Mouse (Mus musculus): ENCODE data around the gene Aamdc. TPM values are rescaled to one million over a fixed set of nuclear protein-coding genes. Genes with fewer than 3 reads are reported as not detected.

The Aamdc gene
- total and polyA plus RNA-seq, 2 experiments from 2014 or later, result 20.5 to 78.1 TPM

DNA sequence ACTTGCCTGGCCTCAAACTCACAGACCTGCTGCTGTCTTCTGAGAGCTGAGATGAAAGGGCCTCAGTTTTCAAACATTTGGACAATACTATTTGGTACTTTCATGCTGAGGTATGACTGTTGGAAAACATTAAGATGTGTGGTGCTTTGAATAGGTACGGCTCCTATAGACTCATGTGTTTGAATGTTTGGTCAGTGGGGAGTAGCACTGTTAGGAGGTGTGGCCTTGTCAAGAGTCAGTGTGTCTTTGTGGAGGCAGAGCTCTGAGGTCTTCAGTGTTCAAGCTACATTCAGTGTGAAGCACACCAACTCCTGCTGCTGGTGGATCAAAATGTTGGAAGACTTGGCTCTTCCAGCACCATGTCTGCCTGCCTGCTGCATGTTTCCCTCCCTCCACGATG, 14.2 kb upstream of the Aamdc start:
- Histone ChIP-seq H3K27ac (ENCODE audit: low read depth) (no peak overlapping the region), H3K4me3 (ENCODE audit: low read depth, low read length) (no peak overlapping the region), H3K9me3 (replicated peaks; ENCODE audit: control insufficient read depth, low read length) (no peaks in the 10 kb centered on the region), H3K4me1 (ENCODE audit: control insufficient read depth, insufficient read depth) (peaks cover 13% of the 10 kb centered on the region), H3K36me3 (replicated peaks; ENCODE audit: control insufficient read depth, insufficient read depth, low read length) (no peaks in the 10 kb centered on the region), H3K9ac (replicated peaks; ENCODE audit: low read depth, low read length) (no peak overlapping the region), H3K27me3 (ENCODE audit: control insufficient read depth, insufficient read depth, low read length) (no peaks in the 10 kb centered on the region), H3K4me2 (ENCODE audit: low read depth, low read length) (no peak overlapping the region)
- DNase-seq (ENCODE audit: low spot score), result no peak
- TF ChIP-seq CTCF (IDR thresholded peaks at IDR 0.05; ENCODE audit: low read depth) (no peak), EP300 (IDR thresholded peaks at IDR 0.05; ENCODE audit: low read depth) (no peak)
- ATAC-seq (ENCODE audit: insufficient read depth, low read depth), result no peak
- 73% methylated on average over 2 of the region's 2 CpGs for WGBS

DNA sequence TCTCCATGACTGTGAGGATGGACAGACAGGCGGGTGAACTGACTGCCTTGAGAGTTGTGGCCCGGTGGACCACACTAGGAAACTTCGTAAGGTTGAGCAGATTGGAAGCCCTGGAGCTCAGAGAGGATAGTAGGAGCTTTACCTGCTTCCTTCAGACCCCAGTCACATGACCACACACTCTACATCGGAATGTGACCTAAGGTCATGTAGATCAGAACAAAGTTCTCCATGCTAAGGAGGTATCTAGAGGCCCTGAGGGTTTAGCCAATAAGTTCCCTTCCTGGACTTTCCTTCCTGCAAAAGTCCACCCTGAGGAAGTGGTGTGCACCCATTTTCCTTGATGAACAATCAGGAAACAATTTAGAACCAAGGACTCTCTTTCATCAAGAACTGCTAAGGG, 13.1 kb upstream of the Aamdc start:
- H3K4me2 ChIP-seq (ENCODE audit: low read depth, low read length), result no peak overlapping the region
- H3K9ac ChIP-seq (replicated peaks; ENCODE audit: low read depth, low read length), result no peak overlapping the region
- no peaks in the 10 kb centered on the region for H3K9me3 ChIP-seq (replicated peaks; ENCODE audit: control insufficient read depth, low read length)
- ATAC-seq (ENCODE audit: insufficient read depth, low read depth), result no peak
- no peaks in the 10 kb centered on the region for H3K36me3 ChIP-seq (replicated peaks; ENCODE audit: control insufficient read depth, insufficient read depth, low read length)
- no peak overlapping the region for H3K27ac ChIP-seq (ENCODE audit: low read depth)
- no peak for DNase-seq (ENCODE audit: low spot score)
- TF ChIP-seq EP300 (IDR thresholded peaks at IDR 0.05; ENCODE audit: low read depth) (no peak), CTCF (IDR thresholded peaks at IDR 0.05; ENCODE audit: low read depth) (no peak)
- no peak overlapping the region for H3K4me3 ChIP-seq (ENCODE audit: low read depth, low read length)
- 91% methylated on average over 4 of the region's 4 CpGs for WGBS
- no peaks in the 10 kb centered on the region for H3K27me3 ChIP-seq (ENCODE audit: control insufficient read depth, insufficient read depth, low read length)
- peaks cover 13% of the 10 kb centered on the region for H3K4me1 ChIP-seq (ENCODE audit: control insufficient read depth, insufficient read depth)

DNA sequence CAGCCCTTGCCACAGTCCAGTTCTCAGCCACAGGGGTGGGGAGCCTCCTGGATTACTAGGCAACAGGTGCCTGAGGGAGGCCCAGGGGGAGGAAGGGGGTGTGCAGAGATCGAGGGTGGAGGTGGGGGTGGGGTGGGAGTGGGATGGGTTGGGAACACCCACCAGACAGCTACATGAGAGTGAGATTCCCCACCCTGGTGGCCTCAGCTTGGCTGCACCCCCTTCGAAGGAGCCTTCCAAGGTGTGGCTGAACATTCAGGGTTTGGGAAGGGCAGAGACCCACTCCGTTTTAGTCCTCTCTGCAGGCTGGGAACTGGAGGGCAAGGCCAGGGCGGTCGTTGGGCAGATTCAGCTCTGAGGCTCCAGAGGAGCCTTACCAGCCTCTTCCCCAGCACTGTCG, 12.0 kb upstream of the Aamdc start:
- Histone ChIP-seq H3K27me3 (ENCODE audit: control insufficient read depth, insufficient read depth, low read length) (no peaks in the 10 kb centered on the region), H3K9ac (replicated peaks; ENCODE audit: low read depth, low read length) (no peak overlapping the region), H3K9me3 (replicated peaks; ENCODE audit: control insufficient read depth, low read length) (no peaks in the 10 kb centered on the region), H3K4me3 (ENCODE audit: low read depth, low read length) (no peak overlapping the region), H3K4me2 (ENCODE audit: low read depth, low read length) (no peak overlapping the region), H3K36me3 (replicated peaks; ENCODE audit: control insufficient read depth, insufficient read depth, low read length) (no peaks in the 10 kb centered on the region), H3K4me1 (ENCODE audit: control insufficient read depth, insufficient read depth) (peaks cover 13% of the 10 kb centered on the region), H3K27ac (ENCODE audit: low read depth) (no peak overlapping the region)
- TF ChIP-seq EP300 (IDR thresholded peaks at IDR 0.05; ENCODE audit: low read depth) (no peak), CTCF (IDR thresholded peaks at IDR 0.05; ENCODE audit: low read depth) (no peak)
- 76% methylated on average over 6 of the region's 6 CpGs for WGBS
- no peak for ATAC-seq (ENCODE audit: insufficient read depth, low read depth)
- no peak for DNase-seq (ENCODE audit: low spot score)

DNA sequence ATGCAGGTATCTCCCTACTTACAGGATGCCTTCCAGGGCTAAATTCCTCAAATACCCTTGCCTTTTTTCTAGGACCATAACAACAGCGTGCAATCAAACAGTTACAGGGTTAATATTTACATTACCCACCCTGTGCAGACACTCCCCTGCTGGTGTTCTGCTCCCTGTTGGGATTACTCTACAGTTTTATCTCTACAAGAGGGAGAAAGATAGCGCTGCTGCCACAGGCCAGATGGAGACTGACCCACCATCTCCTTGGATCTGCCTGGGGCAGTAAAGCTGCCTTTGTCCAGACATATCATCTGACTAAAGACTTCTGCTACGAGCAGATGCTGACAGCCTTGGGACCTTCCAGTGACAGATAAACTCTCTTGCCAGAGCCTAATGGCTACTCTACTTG, 11.2 kb upstream of the Aamdc start:
- peaks cover 13% of the 10 kb centered on the region for H3K4me1 ChIP-seq (ENCODE audit: control insufficient read depth, insufficient read depth)
- H3K36me3 ChIP-seq (replicated peaks; ENCODE audit: control insufficient read depth, insufficient read depth, low read length), result no peaks in the 10 kb centered on the region
- DNase-seq (ENCODE audit: low spot score) (no peak), ATAC-seq (ENCODE audit: insufficient read depth, low read depth) (no peak)
- no peak overlapping the region for H3K9ac ChIP-seq (replicated peaks; ENCODE audit: low read depth, low read length)
- H3K4me2 ChIP-seq (ENCODE audit: low read depth, low read length), result no peak overlapping the region
- 19% methylated on average over 3 of the region's 3 CpGs for WGBS
- TF ChIP-seq EP300 (IDR thresholded peaks at IDR 0.05; ENCODE audit: low read depth) (no peak), CTCF (IDR thresholded peaks at IDR 0.05; ENCODE audit: low read depth) (no peak)
- no peaks in the 10 kb centered on the region for H3K27me3 ChIP-seq (ENCODE audit: control insufficient read depth, insufficient read depth, low read length)
- no peak overlapping the region for H3K27ac ChIP-seq (ENCODE audit: low read depth)
- no peaks in the 10 kb centered on the region for H3K9me3 ChIP-seq (replicated peaks; ENCODE audit: control insufficient read depth, low read length)
- H3K4me3 ChIP-seq (ENCODE audit: low read depth, low read length), result no peak overlapping the region

DNA sequence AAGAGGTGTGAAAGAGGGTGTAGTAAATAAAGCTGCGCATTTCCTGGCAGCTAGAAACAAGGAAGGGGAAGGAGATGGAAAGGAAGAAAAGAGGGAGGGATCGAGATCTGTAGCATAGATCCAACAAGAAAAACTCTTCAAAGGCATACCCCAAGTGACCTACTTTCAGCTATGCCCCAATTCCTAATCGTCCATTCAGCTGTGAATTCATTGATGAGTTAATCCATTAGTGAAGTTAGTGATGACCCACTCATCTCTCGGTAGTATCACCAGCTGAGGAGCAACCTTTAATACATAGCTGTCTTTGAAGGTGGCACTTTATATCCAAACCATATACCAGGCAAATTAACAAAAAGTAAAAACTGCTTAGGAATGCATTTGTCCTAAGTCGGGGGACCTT, 9.2 kb upstream of the Aamdc start:
- H3K9ac ChIP-seq (replicated peaks; ENCODE audit: low read depth, low read length), result no peak overlapping the region
- H3K4me2 ChIP-seq (ENCODE audit: low read depth, low read length), result no peak overlapping the region
- no peak for DNase-seq (ENCODE audit: low spot score)
- H3K9me3 ChIP-seq (replicated peaks; ENCODE audit: control insufficient read depth, low read length), result no peaks in the 10 kb centered on the region
- TF ChIP-seq CTCF (IDR thresholded peaks at IDR 0.05; ENCODE audit: low read depth) (no peak), EP300 (IDR thresholded peaks at IDR 0.05; ENCODE audit: low read depth) (no peak)
- no peaks in the 10 kb centered on the region for H3K36me3 ChIP-seq (replicated peaks; ENCODE audit: control insufficient read depth, insufficient read depth, low read length)
- H3K27me3 ChIP-seq (ENCODE audit: control insufficient read depth, insufficient read depth, low read length), result no peaks in the 10 kb centered on the region
- WGBS, result 81% methylated on average over 5 of the region's 5 CpGs
- H3K4me3 ChIP-seq (ENCODE audit: low read depth, low read length), result no peak overlapping the region
- H3K27ac ChIP-seq (ENCODE audit: low read depth), result no peak overlapping the region
- H3K4me1 ChIP-seq (ENCODE audit: control insufficient read depth, insufficient read depth), result peaks cover 13% of the 10 kb centered on the region
- ATAC-seq (ENCODE audit: insufficient read depth, low read depth), result no peak

DNA sequence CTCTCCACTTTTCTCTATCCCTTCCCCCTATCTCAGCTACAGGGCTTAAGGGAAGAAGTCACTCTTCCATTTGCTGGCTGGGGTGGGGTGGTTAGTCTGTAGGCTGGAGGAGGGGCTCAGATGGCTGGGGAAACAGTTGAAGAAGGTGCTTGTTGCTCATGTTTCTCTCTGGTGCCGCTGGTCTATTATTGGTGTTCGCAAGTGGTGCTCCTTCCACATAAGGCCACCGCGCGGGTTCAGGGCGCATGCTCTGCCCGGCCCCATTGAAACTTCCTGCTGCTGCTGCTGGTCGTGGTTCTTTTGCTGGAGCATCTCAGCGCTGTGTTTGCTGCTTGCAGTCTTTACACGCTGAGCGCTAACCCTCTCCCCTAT, 1.5 kb upstream of the Aamdc start:
- 0 out of 2 replicates have a peak, but pooled peaks have one; percentile 7 for TF ChIP-seq CTCF (IDR thresholded peaks at IDR 0.05; ENCODE audit: low read depth)
- no peak for TF ChIP-seq EP300 (IDR thresholded peaks at IDR 0.05; ENCODE audit: low read depth)
- peak; percentile 39 for ATAC-seq (ENCODE audit: insufficient read depth, low read depth)
- peak overlapping the region; percentile 99 for H3K9ac ChIP-seq (replicated peaks; ENCODE audit: low read depth, low read length)
- no peaks in the 10 kb centered on the region for H3K27me3 ChIP-seq (ENCODE audit: control insufficient read depth, insufficient read depth, low read length)
- H3K4me3 ChIP-seq (ENCODE audit: low read depth, low read length), result peak overlapping the region; percentile 97
- peak overlapping the region; percentile 97 for H3K27ac ChIP-seq (ENCODE audit: low read depth)
- H3K9me3 ChIP-seq (replicated peaks; ENCODE audit: control insufficient read depth, low read length), result no peaks in the 10 kb centered on the region
- H3K4me1 ChIP-seq (ENCODE audit: control insufficient read depth, insufficient read depth), result peaks cover 5% of the 10 kb centered on the region
- WGBS, result 0% methylated on average over 11 of the region's 11 CpGs
- H3K36me3 ChIP-seq (replicated peaks; ENCODE audit: control insufficient read depth, insufficient read depth, low read length), result 0 out of 2 replicates have a peak, but pooled peaks cover 6% of the 10 kb centered on the region
- peak overlapping the region; percentile 78 for H3K4me2 ChIP-seq (ENCODE audit: low read depth, low read length)
- peak; percentile 93 for DNase-seq (ENCODE audit: low spot score)

All from heart, postnatal 0 days (tissue).